Mouse (Mus musculus) cerebellum, postnatal 4 days (tissue): Measurements from ENCODE around the gene Glt6d1.
"Not testable (repeated sequence)": the region's sequence is repeated elsewhere in the genome, so short reads cannot be mapped to it uniquely, and the experiment has no call there.

ENCODE experiments used
- DNase-seq, 2 experiments: peaks; one replicate each; pipeline ENCODE4 v3.0.0; 2022; ENCODE audit warnings: low spot score in 2 of 2, mixed read lengths in 1 of 2

The Glt6d1 gene

GRCm38 (mm10) chr2:25815748-25816147 lies at the start of gene Glt6d1:
Glt6d1 (minus strand) TSS chr2:25815848.
- not testable (repeated sequence) for DNase-seq

GRCm38 (mm10) chr2:25865412-25865811 lies 49.8 kb upstream of the Glt6d1 start:
- peak in 1 of 2 experiments; percentile 64 for DNase-seq

GRCm38 (mm10) chr2:25864230-25864629 lies 48.6 kb upstream of the Glt6d1 start:
- DNase-seq: no peak

- DNase-seq: peak; percentile 44 to 67
Measured at GRCm38 (mm10) chr2:25863337-25864131, 47.9 kb upstream of the Glt6d1 start, which contains the start of gene Kcnt1. Kcnt1 (plus strand) TSS chr2:25863734.

- DNase-seq: no peak
Measured at GRCm38 (mm10) chr2:25862696-25863270, 47.1 kb upstream of the Glt6d1 start.

GRCm38 (mm10) chr2:25862038-25862437 lies 46.4 kb upstream of the Glt6d1 start:
- no peak for DNase-seq

GRCm38 (mm10) chr2:25859891-25860290 lies 44.2 kb upstream of the Glt6d1 start:
- DNase-seq: no peak

- no peak for DNase-seq
Measured at GRCm38 (mm10) chr2:25853998-25854397, 38.4 kb upstream of the Glt6d1 start.

- DNase-seq: peak in 1 of 2 experiments; percentile 31
Measured at GRCm38 (mm10) chr2:25852626-25853025, 37.0 kb upstream of the Glt6d1 start.

- DNase-seq: peak in 1 of 2 experiments; percentile 51
Measured at GRCm38 (mm10) chr2:25850330-25850729, 34.7 kb upstream of the Glt6d1 start.

- no peak for DNase-seq
Measured at GRCm38 (mm10) chr2:25847226-25847625, 31.6 kb upstream of the Glt6d1 start, which contains the start of gene Sohlh1. Sohlh1 (minus strand) TSS chr2:25847248.

- DNase-seq: no peak
Measured at GRCm38 (mm10) chr2:25846516-25846915, 30.9 kb upstream of the Glt6d1 start.

- DNase-seq: no peak
Measured at GRCm38 (mm10) chr2:25844097-25844496, 28.4 kb upstream of the Glt6d1 start.

GRCm38 (mm10) chr2:25842758-25843157 lies 27.1 kb upstream of the Glt6d1 start:
- DNase-seq: no peak

- no peak for DNase-seq
Measured at GRCm38 (mm10) chr2:25842161-25842560, 26.5 kb upstream of the Glt6d1 start.

GRCm38 (mm10) chr2:25836291-25836690 lies 20.6 kb upstream of the Glt6d1 start:
- peak; percentile 78 to 88 for DNase-seq

- no peak for DNase-seq
Measured at GRCm38 (mm10) chr2:25830786-25831185, 15.1 kb upstream of the Glt6d1 start.

- no peak for DNase-seq
Measured at GRCm38 (mm10) chr2:25828344-25828947, 12.8 kb upstream of the Glt6d1 start.

GRCm38 (mm10) chr2:25824751-25825150 lies 9.1 kb upstream of the Glt6d1 start:
- DNase-seq: no peak

GRCm38 (mm10) chr2:25822806-25823205 lies 7.2 kb upstream of the Glt6d1 start, which contains the start of gene Lcn9:
Lcn9 (plus strand) TSS chr2:25823153.
- DNase-seq: no peak

GRCm38 (mm10) chr2:25813364-25813763 lies 2.3 kb downstream of the Glt6d1 start:
- DNase-seq: no peak

GRCm38 (mm10) chr2:25811711-25812110 lies 3.9 kb downstream of the Glt6d1 start:
- no peak for DNase-seq

GRCm38 (mm10) chr2:25798065-25798464 lies 17.6 kb downstream of the Glt6d1 start:
- DNase-seq: no peak
